Mouse (Mus musculus) thymus, postnatal 36 days (tissue): ENCODE data around the gene Prss40.
"Not testable (repeated sequence)": the region's sequence is repeated elsewhere in the genome, so short reads cannot be mapped to it uniquely, and the experiment has no call there.

Experiments
- DNase-seq, 2 experiments: peaks; one replicate each; pipeline ENCODE4 v3.0.0; 2022; ENCODE audit warnings: mixed read lengths in 2 of 2

The Prss40 gene

GRCm38 (mm10) chr1:34535043-34535698 is 25.6 kb downstream of the Prss40 start, which contains the start of gene Cfc1:
Gene Cfc1, plus strand, starts transcription at chr1:34535648.
- DNase-seq, result not testable (repeated sequence)

GRCm38 (mm10) chr1:34534574-34534973 is 26.2 kb downstream of the Prss40 start:
- not testable (repeated sequence) for DNase-seq

DNA sequence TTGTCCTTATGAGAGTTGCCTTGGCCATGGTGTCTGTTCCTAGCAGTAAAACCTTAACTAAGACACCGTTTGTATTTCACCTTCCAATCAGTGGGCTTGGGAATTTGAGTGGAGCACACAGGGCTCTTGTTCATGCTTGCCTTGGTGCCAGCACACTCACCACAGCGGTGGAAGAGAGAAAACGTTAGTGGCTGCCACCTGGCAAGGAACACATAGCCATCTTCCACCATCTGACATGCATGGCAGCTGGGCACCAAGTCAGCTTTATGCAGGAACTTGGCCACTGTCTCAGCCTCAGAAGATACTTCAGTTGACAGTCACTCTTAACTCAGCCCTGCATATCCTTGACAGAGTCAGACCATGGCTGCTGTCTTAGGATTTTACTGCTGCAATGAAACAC is 37.1 kb downstream of the Prss40 start:
- DNase-seq, result no peak

GRCm38 (mm10) chr1:34522850-34523244 is 37.9 kb downstream of the Prss40 start:
- no peak for DNase-seq

- no peak for DNase-seq
Measured at GRCm38 (mm10) chr1:34522205-34522849, 38.4 kb downstream of the Prss40 start.

DNA sequence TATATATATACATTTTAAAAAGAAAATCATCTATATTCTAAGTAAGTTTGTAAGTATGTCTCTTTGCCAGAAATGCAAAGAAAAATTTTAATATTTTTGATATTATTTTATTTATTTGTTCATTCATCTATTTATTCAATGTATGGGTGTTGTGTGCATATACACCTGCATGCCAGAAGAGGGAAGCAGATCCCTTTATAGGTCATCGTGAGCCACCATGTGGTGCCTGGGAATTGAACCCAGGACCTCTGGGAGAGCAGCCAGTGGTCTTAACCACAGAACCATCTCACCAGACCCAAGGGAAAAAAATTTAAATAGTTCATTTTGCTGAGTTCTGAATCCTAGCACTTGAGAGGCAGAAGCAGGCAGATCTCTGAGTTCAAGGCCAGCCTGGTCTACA is 42.5 kb downstream of the Prss40 start:
- DNase-seq, result no peak

GRCm38 (mm10) chr1:34517797-34518196 is 42.9 kb downstream of the Prss40 start:
- not testable (repeated sequence) for DNase-seq

- DNase-seq, result not testable (repeated sequence)
Measured at GRCm38 (mm10) chr1:34517297-34517696, 43.4 kb downstream of the Prss40 start.

GRCm38 (mm10) chr1:34516595-34516994 is 44.1 kb downstream of the Prss40 start:
- DNase-seq, result no peak

DNA sequence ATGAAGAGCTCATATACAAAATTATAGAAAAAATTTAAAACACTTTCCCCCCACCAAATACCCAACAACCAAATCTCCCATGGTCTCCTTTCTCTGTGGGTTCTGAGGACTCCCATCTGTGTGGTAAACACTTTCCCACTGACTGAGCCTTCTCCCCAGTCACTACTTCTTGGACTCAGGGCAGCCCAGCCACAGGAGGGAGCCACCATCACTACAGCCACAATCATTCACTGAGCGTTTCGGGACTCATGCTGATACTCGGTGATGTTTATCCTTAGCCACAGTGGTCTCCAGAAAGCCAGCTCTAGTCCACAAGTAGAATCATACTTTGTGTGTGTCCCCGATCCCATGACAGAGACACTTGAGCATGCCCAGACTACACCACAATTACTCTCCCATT is 47.7 kb downstream of the Prss40 start:
- no peak for DNase-seq

DNA sequence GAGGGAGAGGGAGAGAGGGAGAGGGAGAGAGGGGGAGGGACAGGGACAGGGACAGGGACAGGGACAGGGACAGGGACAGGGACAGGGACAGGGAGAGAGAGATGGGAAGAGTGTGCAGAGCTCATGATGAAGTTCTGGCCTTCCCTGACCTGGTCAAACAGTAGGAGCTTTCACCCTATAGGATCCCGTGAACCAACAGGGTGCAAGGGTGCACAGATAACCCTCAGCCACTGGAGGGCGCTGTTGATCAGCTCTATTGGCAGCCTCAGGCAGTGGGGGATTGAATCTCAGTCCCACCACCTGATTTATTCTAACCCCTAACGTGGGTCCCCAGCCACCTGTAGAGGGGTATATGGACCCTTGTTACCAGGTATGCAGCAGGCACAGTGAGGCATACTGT is 49.7 kb downstream of the Prss40 start:
- DNase-seq, result peak; percentile 52 to 54

GRCm38 (mm10) chr1:34510575-34510981 is 50.2 kb downstream of the Prss40 start:
- DNase-seq, result peak; percentile 42 to 47

DNA sequence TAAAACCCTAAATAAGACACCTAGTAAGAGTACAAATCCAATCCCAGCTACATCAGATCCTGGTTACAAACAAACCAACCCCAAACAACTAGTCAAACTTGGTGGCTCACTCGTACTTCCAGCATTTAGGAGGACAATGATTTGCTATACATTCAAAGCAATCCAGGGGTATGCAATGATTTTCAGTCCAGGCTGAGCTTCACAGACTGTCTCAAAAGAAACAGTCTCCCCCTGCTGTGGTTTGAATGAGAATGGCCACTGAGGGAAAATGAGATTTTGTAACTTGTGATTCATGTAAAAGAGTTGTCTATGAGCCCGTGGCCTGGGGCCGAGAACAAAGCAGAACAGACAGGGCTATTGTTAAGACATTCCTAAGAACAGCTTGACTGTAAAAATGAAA is 52.8 kb downstream of the Prss40 start:
- no peak for DNase-seq

DNA sequence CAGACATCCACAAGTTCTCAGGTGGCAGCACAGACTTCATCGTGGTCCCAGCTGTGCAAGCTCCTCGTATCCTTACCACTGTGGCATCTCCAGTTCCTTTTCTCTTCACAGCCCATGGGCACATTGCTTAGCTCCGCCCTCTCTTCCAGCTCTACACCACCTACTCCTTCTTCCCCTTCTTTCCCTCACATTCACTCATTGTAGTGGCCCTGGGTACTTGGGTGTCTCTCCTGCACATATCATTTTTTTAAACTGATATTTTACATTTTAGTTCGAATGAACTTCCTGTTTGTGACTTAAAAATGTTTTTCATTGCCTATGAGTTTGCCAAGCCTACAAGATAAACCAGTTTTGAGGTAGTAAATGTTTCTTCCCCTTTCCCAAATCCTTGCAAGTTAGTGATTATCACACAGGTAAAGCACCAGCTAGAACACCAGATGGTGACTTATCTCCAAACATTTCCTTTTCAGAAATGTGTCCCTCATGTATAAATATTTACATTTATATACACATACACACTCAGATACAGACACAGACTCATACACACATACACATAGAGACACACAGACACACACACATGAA is 54.7 kb downstream of the Prss40 start:
- no peak for DNase-seq

- no peak for DNase-seq
Measured at GRCm38 (mm10) chr1:34505307-34505706, 55.4 kb downstream of the Prss40 start.

DNA sequence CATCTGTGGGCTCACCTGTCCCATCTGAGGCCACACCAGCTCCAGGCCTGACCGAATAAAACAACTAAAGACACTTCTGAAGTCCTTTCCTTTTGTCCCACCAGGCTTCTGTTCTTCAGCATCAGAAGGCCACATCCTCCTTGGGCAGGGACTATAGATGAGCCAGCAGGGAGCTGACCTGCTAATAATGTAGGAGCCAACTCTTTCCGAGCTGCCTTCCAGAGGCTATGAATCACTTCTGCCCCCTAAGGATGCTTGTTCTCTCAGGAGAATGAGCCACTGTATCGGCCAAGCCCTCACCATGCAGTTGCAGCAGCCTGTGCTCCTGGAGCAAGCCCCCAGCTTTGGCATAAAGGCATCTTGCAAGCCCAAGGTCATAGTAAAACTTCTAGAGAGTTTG is 57.8 kb downstream of the Prss40 start:
- no peak for DNase-seq
